Mouse (Mus musculus) E14TG2a.4 (cell line): ENCODE results near the gene Lrrc75a.

Source experiments
- CTCF ChIP-seq: conservative IDR thresholded peaks from 2 replicates; pipeline ENCODE4 v1.5.1; 2014; ENCODE audit warnings: low read length
- NANOG ChIP-seq: IDR thresholded peaks from 2 replicates; pipeline ENCODE4 v1.6.1; 2014; ENCODE audit warnings: borderline replicate concordance, low read length, mixed read lengths
- POU5F1 ChIP-seq: IDR thresholded peaks from 2 replicates; pipeline ENCODE4 v1.6.1; 2014; ENCODE audit warnings: low read length, borderline replicate concordance

DNA sequence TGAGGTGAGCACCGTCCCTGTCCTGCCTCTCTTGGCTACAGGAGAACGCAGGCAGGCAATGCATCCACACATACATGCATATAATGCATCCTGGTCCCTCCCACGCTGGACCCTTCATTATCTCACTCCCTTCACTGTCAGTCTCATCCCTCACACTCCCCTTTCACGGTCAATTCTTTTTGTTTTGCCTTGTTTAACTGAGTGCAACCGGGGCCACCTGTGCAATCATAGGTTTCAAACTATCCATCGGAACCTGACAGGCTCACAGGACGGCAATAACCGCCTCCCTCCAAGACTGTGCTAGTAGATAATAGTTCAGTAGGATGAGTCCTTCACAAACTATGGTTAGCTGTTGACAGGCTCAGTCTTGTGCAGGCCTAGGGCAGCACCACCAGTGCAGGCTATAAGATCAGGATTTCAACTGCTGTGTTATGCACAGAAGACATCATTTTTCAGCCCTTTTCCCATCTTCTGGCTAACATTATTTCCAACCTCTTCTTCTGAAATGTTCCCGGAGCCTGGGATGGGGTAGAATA lies 63.6 kb downstream of the Lrrc75a start:
- no peak for TF ChIP-seq CTCF
- TF ChIP-seq NANOG = no peak
- no peak for TF ChIP-seq POU5F1
